Mouse (Mus musculus) retina, postnatal 7 days (tissue): ENCODE data around the gene Zfhx2.
"Not testable (repeated sequence)": the region's sequence is repeated elsewhere in the genome, so short reads cannot be mapped to it uniquely, and the experiment has no call there.

Source experiments
- DNase-seq: peaks from one replicate; pipeline ENCODE4 v3.0.0-alpha.2; 2012; ENCODE audit warnings: low read depth, low spot score

Gene Zfhx2

GRCm38 (mm10) chr14:55047971-55048531 is 44.1 kb downstream of the Zfhx2 start:
- no peak for DNase-seq

GRCm38 (mm10) chr14:55043694-55044093 is 48.4 kb downstream of the Zfhx2 start:
- DNase-seq: not testable (repeated sequence)

GRCm38 (mm10) chr14:55032695-55033225 is 59.4 kb downstream of the Zfhx2 start:
- DNase-seq: no peak

GRCm38 (mm10) chr14:55029034-55029698 is 63.0 kb downstream of the Zfhx2 start:
- DNase-seq: no peak

- DNase-seq: no peak
These were observed 63.7 kb downstream of the Zfhx2 start for GRCm38 (mm10) chr14:55028333-55028835.

- DNase-seq: no peak
These were observed 64.5 kb downstream of the Zfhx2 start for GRCm38 (mm10) chr14:55027653-55028052.

GRCm38 (mm10) chr14:55027251-55027650 is 64.9 kb downstream of the Zfhx2 start:
- no peak for DNase-seq

GRCm38 (mm10) chr14:55025527-55025926 is 66.6 kb downstream of the Zfhx2 start:
- DNase-seq: no peak

GRCm38 (mm10) chr14:55024236-55024635 is 67.9 kb downstream of the Zfhx2 start:
- peak; percentile 54 for DNase-seq

- DNase-seq: no peak
These were observed 69.1 kb downstream of the Zfhx2 start for GRCm38 (mm10) chr14:55023011-55023410.

GRCm38 (mm10) chr14:55020394-55020793 is 71.7 kb downstream of the Zfhx2 start:
- DNase-seq: no peak

GRCm38 (mm10) chr14:55016876-55017275 is 75.2 kb downstream of the Zfhx2 start:
- DNase-seq: no peak

GRCm38 (mm10) chr14:55015767-55016111 is 76.4 kb downstream of the Zfhx2 start:
- DNase-seq: no peak

- DNase-seq: peak; percentile 98
These were observed 76.9 kb downstream of the Zfhx2 start, which contains the start of gene Ngdn for GRCm38 (mm10) chr14:55014991-55015766. TSS of gene Ngdn (plus strand) at chr14:55015454.

- DNase-seq: no peak
These were observed 77.5 kb downstream of the Zfhx2 start for GRCm38 (mm10) chr14:55014591-55014990.

- DNase-seq: no peak
These were observed 81.0 kb downstream of the Zfhx2 start for GRCm38 (mm10) chr14:55011116-55011515.
